ENCODE assay signal across 8 mouse cellular contexts in the genomic region with DNA sequence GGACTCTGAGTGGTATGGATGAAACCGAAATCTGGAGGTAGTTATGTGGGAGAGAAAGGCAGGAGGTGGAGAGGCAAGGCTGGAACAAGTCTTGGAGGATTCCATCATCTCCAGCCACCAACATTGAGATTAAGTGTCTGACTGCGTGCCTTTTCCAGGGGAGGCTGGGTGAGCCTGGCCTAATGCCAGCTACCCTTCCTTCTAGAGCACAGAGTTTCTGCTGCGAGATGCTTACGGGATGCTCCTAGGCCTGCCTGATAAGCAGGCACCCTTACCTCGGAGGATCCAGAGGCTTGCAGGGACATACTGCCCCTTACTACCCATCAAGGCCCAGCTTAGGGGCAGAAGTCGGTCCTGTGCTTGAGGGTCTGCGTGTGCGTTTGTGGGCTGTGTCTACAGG. TPM values are rescaled to one million over a fixed set of nuclear protein-coding genes. Genes with fewer than 3 reads are reported as not detected.
DNase-seq lines count a peak whose midpoint lies in the region; ATAC-seq and TF ChIP-seq lines count a peak whose summit lies in the region.

No protein-coding gene starts in this region.

- H3K27ac ChIP-seq in liver, embryonic 11.5 days (ENCODE audit: low read depth, low read length), result no peak overlapping the region
- 0 out of 2 replicates have a peak overlapping the region, but pooled peaks have one; percentile 36 for H3K27ac ChIP-seq in embryonic facial prominence, embryonic 14.5 days (replicated peaks; ENCODE audit: low read depth, low read length)
- H3K27ac ChIP-seq in intestine, postnatal 0 days (ENCODE audit: low read depth, low read length), result no peak overlapping the region
- no peak overlapping the region for H3K27ac ChIP-seq in neural tube, embryonic 14.5 days (ENCODE audit: low read depth, low read length)

- peak overlapping the region; percentile 81 for H3K4me2 ChIP-seq in liver, embryonic 11.5 days
- peak overlapping the region; percentile 95 for H3K4me2 ChIP-seq in embryonic facial prominence, embryonic 14.5 days (ENCODE audit: low read depth, low read length)
- H3K4me2 ChIP-seq in intestine, postnatal 0 days (replicated peaks; ENCODE audit: low read depth), result peak overlapping the region; percentile 72
- H3K4me2 ChIP-seq in neural tube, embryonic 14.5 days (ENCODE audit: low read depth, low read length), result peak overlapping the region; percentile 98

- no peaks in the 10 kb centered on the region for H3K9me3 ChIP-seq in liver, embryonic 11.5 days (ENCODE audit: control insufficient read depth, low read length)
- no peaks in the 10 kb centered on the region for H3K9me3 ChIP-seq in embryonic facial prominence, embryonic 14.5 days (ENCODE audit: control insufficient read depth, low read length)
- H3K9me3 ChIP-seq in intestine, postnatal 0 days (ENCODE audit: control insufficient read depth), result no peaks in the 10 kb centered on the region
- H3K9me3 ChIP-seq in neural tube, embryonic 14.5 days (ENCODE audit: control insufficient read depth, low read length), result no peaks in the 10 kb centered on the region

- H3K4me3 ChIP-seq in liver, embryonic 11.5 days (ENCODE audit: low read depth, low read length), result peak overlapping the region; percentile 53
- H3K4me3 ChIP-seq in embryonic facial prominence, embryonic 14.5 days (ENCODE audit: low read depth, low read length), result peak overlapping the region; percentile 73
- H3K4me3 ChIP-seq in intestine, postnatal 0 days (ENCODE audit: low read depth, low read length), result peak overlapping the region; percentile 38
- H3K4me3 ChIP-seq in neural tube, embryonic 14.5 days (ENCODE audit: low read depth, low read length), result peak overlapping the region; percentile 92

- ATAC-seq in liver, embryonic 11.5 days (replicated peaks; ENCODE audit: low FRiP score), result no peak
- ATAC-seq in embryonic facial prominence, embryonic 14.5 days (ENCODE audit: low read depth), result no peak
- no peak for ATAC-seq in intestine, postnatal 0 days
- no peak for ATAC-seq in neural tube, embryonic 14.5 days (ENCODE audit: low read depth)
- no peak for ATAC-seq in frontal cortex, adult (ENCODE audit: low TSS enrichment)

- H3K27me3 ChIP-seq in liver, embryonic 11.5 days (replicated peaks; ENCODE audit: control insufficient read depth, insufficient read depth, low read length), result peaks cover 40% of the 10 kb centered on the region
- no peaks in the 10 kb centered on the region for H3K27me3 ChIP-seq in embryonic facial prominence, embryonic 14.5 days (replicated peaks; ENCODE audit: control insufficient read depth, insufficient read depth, low read length)
- H3K27me3 ChIP-seq in intestine, postnatal 0 days (replicated peaks; ENCODE audit: control insufficient read depth, insufficient read depth, low read length), result peaks cover 15% of the 10 kb centered on the region; the same call in 1 of the 2 replicates
- H3K27me3 ChIP-seq in neural tube, embryonic 14.5 days (ENCODE audit: control insufficient read depth, insufficient read depth, low read length), result no peaks in the 10 kb centered on the region

- no peaks in the 10 kb centered on the region; the same call in 1 of the 2 replicates for H3K36me3 ChIP-seq in liver, embryonic 11.5 days (ENCODE audit: control insufficient read depth, insufficient read depth, low read length)
- H3K36me3 ChIP-seq in embryonic facial prominence, embryonic 14.5 days (ENCODE audit: control insufficient read depth, insufficient read depth, low read length), result peaks cover 43% of the 10 kb centered on the region
- H3K36me3 ChIP-seq in intestine, postnatal 0 days (ENCODE audit: control insufficient read depth, insufficient read depth), result no peaks in the 10 kb centered on the region
- H3K36me3 ChIP-seq in neural tube, embryonic 14.5 days (ENCODE audit: control insufficient read depth, insufficient read depth, low read length), result peaks cover 27% of the 10 kb centered on the region

- H3K9ac ChIP-seq in liver, embryonic 11.5 days (ENCODE audit: low read depth, low read length), result peak overlapping the region; percentile 74
- H3K9ac ChIP-seq in embryonic facial prominence, embryonic 14.5 days (ENCODE audit: low read depth, low read length), result peak overlapping the region; percentile 72
- H3K9ac ChIP-seq in intestine, postnatal 0 days (ENCODE audit: low read depth, low read length), result peak overlapping the region; percentile 50; the same call in 1 of the 2 replicates
- H3K9ac ChIP-seq in neural tube, embryonic 14.5 days (replicated peaks; ENCODE audit: low read depth, low read length), result peak overlapping the region; percentile 93

- TF ChIP-seq CTCF in intestine, postnatal 0 days (IDR thresholded peaks at IDR 0.05; ENCODE audit: low read depth), result no peak

- peaks cover 34% of the 10 kb centered on the region for H3K4me1 ChIP-seq in liver, embryonic 11.5 days (replicated peaks; ENCODE audit: control insufficient read depth, insufficient read depth, low read length)
- peaks cover 23% of the 10 kb centered on the region for H3K4me1 ChIP-seq in embryonic facial prominence, embryonic 14.5 days (ENCODE audit: control insufficient read depth, insufficient read depth, low read length)
- no peaks in the 10 kb centered on the region for H3K4me1 ChIP-seq in intestine, postnatal 0 days (replicated peaks; ENCODE audit: control insufficient read depth, insufficient read depth, low read length)
- peaks cover 24% of the 10 kb centered on the region for H3K4me1 ChIP-seq in neural tube, embryonic 14.5 days (ENCODE audit: control insufficient read depth, insufficient read depth, low read length)

- no peak for DNase-seq in liver, embryonic 11.5 days (ENCODE audit: low spot score)
- no peak for DNase-seq in liver
- no peak for DNase-seq in embryonic facial prominence, embryonic 14.5 days (ENCODE audit: low spot score)
- no peak for DNase-seq in thymus, postnatal 10 days (ENCODE audit: low spot score in 2 of 2)
- DNase-seq in urinary bladder, adult 2 months (ENCODE audit: low spot score), result no peak

- WGBS in liver, embryonic 11.5 days, result 49% methylated on average over 8 of the region's 8 CpGs
- WGBS in embryonic facial prominence, embryonic 14.5 days, result 50% methylated on average over 7 of the region's 8 CpGs
- 58% methylated on average over 8 of the region's 8 CpGs for WGBS in intestine, postnatal 0 days
- 49% methylated on average over 8 of the region's 8 CpGs for WGBS in neural tube, embryonic 14.5 days

RNA-seq across cellular contexts. Expression of gene Nlgn2, which starts 4.0 kb away (rescaled TPM):
- 2.8 and 3.4 TPM in 2 replicates for polyA plus RNA-seq in liver, embryonic 11.5 days (2014; fragmentation: Nextera tagmentation; extraction: Ambion mirVana)
- polyA plus RNA-seq in embryonic facial prominence, embryonic 14.5 days (2014; fragmentation: Nextera tagmentation; extraction: Ambion mirVana), result 8.3 and 10.6 TPM in 2 replicates
- polyA plus RNA-seq in intestine, postnatal 0 days (2015; fragmentation: Nextera tagmentation; extraction: Ambion mirVana), result 1.8 and 2.2 TPM in 2 replicates
- 24.2 and 31.3 TPM in 2 replicates for polyA plus RNA-seq in neural tube, embryonic 14.5 days (2014; fragmentation: Nextera tagmentation; extraction: Ambion mirVana)
- 18.3 and 27.7 TPM in 2 replicates for polyA plus RNA-seq in urinary bladder, adult 2 months (2012; rRNA removed)

RNA-seq across cellular contexts. Expression of gene Tmem256, which starts 4.8 kb away (rescaled TPM):
- polyA plus RNA-seq in liver, embryonic 11.5 days (2014; fragmentation: Nextera tagmentation; extraction: Ambion mirVana), result 336 and 370 TPM in 2 replicates
- polyA plus RNA-seq in embryonic facial prominence, embryonic 14.5 days (2014; fragmentation: Nextera tagmentation; extraction: Ambion mirVana), result 379 and 388 TPM in 2 replicates
- polyA plus RNA-seq in intestine, postnatal 0 days (2015; fragmentation: Nextera tagmentation; extraction: Ambion mirVana), result 584 and 590 TPM in 2 replicates
- 306 and 377 TPM in 2 replicates for polyA plus RNA-seq in neural tube, embryonic 14.5 days (2014; fragmentation: Nextera tagmentation; extraction: Ambion mirVana)
- 202 and 261 TPM in 2 replicates for polyA plus RNA-seq in urinary bladder, adult 2 months (2012; rRNA removed)

RNA-seq across cellular contexts. Expression of gene Spem1, which starts 11.6 kb away (rescaled TPM):
- not detected in 2 replicates for polyA plus RNA-seq in liver, embryonic 11.5 days (2014; fragmentation: Nextera tagmentation; extraction: Ambion mirVana)
- polyA plus RNA-seq in embryonic facial prominence, embryonic 14.5 days (2014; fragmentation: Nextera tagmentation; extraction: Ambion mirVana), result 0.26 TPM in 1 of 2 replicates, not detected in the other
- not detected in 2 replicates for polyA plus RNA-seq in intestine, postnatal 0 days (2015; fragmentation: Nextera tagmentation; extraction: Ambion mirVana)
- polyA plus RNA-seq in neural tube, embryonic 14.5 days (2014; fragmentation: Nextera tagmentation; extraction: Ambion mirVana), result 0.35 and 0.40 TPM in 2 replicates
- polyA plus RNA-seq in urinary bladder, adult 2 months (2012; rRNA removed), result 0.55 and 0.71 TPM in 2 replicates

RNA-seq across cellular contexts. Expression of gene Plscr3, which starts 12.6 kb away (rescaled TPM):
- polyA plus RNA-seq in liver, embryonic 11.5 days (2014; fragmentation: Nextera tagmentation; extraction: Ambion mirVana), result 63.5 and 70.1 TPM in 2 replicates
- polyA plus RNA-seq in embryonic facial prominence, embryonic 14.5 days (2014; fragmentation: Nextera tagmentation; extraction: Ambion mirVana), result 102 and 121 TPM in 2 replicates
- 42.0 and 44.8 TPM in 2 replicates for polyA plus RNA-seq in intestine, postnatal 0 days (2015; fragmentation: Nextera tagmentation; extraction: Ambion mirVana)
- 36.3 and 51.8 TPM in 2 replicates for polyA plus RNA-seq in neural tube, embryonic 14.5 days (2014; fragmentation: Nextera tagmentation; extraction: Ambion mirVana)
- polyA plus RNA-seq in urinary bladder, adult 2 months (2012; rRNA removed), result 104 and 110 TPM in 2 replicates

RNA-seq across cellular contexts. Expression of gene Spem2, which starts 15.3 kb away (rescaled TPM):
- polyA plus RNA-seq in liver, embryonic 11.5 days (2014; fragmentation: Nextera tagmentation; extraction: Ambion mirVana), result not detected in 2 replicates
- polyA plus RNA-seq in embryonic facial prominence, embryonic 14.5 days (2014; fragmentation: Nextera tagmentation; extraction: Ambion mirVana), result not detected in 2 replicates
- 0.07 TPM in 1 of 2 replicates, not detected in the other for polyA plus RNA-seq in intestine, postnatal 0 days (2015; fragmentation: Nextera tagmentation; extraction: Ambion mirVana)
- polyA plus RNA-seq in neural tube, embryonic 14.5 days (2014; fragmentation: Nextera tagmentation; extraction: Ambion mirVana), result 0.16 TPM in 1 of 2 replicates, not detected in the other
- polyA plus RNA-seq in urinary bladder, adult 2 months (2012; rRNA removed), result not detected in 2 replicates

Comparison
In these comparisons a context has a peak if more than half of its experiments do, and no peak if none do; other contexts are left out.
1. H3K4me3 ChIP-seq: peak in every context shown above with its lines; median percentile 92 in neural tube, embryonic 14.5 days; 73 in embryonic facial prominence, embryonic 14.5 days; 53 in liver, embryonic 11.5 days; 38 in intestine, postnatal 0 days.